Mouse (Mus musculus) layer of hippocampus, adult 9-11 months (tissue): Measurements from ENCODE around the gene Cmas.

ENCODE experiments used
- DNase-seq: peaks from one replicate; pipeline ENCODE4 v3.0.0; 2022

Cmas gene

DNA sequence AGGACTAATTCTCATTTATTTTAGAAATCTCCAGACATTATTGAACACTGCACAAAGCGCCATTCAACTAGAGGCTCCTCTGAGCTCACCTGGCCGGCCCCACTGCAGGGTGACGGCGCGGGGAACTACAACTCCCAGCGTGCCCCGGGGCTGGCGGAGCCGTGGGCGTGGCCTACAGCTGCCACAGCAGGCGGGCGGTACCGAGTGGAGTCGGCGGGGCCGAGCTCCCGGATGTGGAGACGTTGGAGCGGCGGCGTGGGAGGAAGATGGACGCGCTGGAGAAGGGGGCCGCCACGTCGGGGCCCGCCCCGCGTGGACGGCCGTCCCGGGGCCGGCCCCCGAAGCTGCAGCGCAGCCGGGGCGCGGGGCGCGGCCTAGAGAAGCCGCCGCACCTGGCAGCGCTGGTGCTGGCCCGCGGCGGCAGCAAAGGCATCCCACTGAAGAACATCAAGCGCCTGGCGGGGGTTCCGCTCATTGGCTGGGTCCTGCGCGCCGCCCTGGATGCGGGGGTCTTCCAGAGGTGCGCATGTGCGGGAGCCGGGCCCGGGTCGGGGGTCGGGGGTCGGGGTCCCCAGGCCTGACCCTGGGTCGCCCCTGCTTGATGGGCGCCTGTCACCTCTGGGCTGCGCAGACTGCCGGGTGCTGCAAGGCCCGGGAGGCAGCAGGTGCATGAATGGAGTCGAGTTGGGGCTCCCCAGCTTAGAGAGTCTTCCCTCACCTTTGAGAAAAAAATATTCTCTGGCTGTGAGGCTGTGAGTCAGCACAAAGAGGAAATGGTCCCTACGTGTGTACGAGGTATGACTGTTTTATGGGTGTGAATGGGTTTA, at the start of gene Cmas:
Cmas (plus strand) TSS at position 180 of the 827 bp plus-strand sequence.
- peak; percentile 94 for DNase-seq

DNA sequence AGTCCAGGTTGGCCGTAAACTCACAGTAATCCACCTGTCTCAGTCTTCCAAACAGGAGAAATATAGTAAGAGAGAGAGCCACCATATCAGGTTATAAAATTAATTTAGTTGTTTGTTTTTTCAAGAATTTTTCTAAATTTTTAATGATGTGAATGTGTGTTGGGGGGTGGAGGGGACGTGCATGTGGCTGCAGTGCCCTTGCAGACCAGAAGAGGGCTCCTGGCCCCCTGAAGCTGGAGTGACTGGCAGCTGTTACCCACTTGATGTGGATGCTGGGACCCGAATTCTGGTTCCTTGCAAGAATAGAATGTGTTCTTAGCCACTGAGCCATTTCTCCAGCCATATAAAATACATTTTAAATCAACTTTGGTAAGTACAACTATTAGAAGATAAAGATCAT, 49.8 kb upstream of the Cmas start:
- DNase-seq: no peak

DNA sequence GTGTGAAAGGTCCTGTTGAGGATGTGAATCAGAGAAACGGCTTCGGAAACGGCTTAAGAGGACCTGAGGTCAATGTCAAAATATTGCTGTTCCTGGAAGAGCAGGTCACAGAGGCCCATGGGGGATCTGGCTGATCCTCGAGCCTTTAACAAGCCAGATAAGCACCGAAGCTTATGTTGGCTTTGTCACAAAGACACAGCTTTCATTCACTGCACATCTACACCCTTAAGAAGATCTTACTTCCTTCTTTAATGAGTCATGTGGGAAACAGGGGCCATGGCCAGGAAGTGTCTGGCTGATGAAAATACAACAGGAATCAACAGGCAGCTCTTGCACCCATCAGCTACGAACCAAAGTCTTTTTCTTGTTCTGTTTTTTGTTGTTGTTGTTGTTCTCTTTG, 48.1 kb upstream of the Cmas start:
- DNase-seq: no peak

DNA sequence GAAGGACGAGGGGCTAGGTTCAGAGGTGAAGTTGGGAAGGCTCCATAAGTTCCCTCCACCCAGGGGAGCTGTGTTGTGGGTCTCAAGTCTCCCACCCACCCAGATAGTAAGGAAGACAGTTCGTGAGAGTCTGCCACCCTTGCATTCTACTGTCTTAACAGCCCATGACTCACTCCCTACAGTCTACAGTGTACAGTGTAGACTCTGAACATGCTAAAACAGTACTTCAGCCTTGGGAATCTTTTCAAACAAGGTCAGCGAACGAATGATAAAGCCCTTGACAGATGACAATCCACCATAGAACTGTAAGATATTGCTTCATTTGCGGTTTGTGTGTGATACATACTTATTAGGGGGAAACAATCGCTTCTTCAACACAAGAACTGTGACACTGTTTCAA, 45.8 kb upstream of the Cmas start:
- no peak for DNase-seq

DNA sequence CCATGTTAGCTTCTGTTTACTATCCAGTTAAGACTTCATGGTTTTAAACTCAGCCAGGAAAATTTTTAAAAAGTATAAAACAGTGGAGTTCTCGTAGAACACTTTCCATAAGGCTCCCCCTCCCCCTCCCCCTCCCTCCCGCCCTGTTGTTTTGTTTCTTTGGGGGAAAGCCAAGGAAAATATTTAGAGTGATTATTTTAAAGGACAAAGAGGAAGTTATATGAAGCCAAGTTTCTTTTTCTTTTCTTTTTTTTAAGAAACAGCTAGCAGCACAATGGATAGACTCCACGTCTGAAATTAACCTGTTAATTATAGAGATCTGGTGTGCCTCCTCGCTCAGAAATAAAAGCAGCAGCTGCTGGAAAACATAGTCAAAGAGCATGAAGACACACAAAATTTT, 45.4 kb upstream of the Cmas start:
- no peak for DNase-seq

DNA sequence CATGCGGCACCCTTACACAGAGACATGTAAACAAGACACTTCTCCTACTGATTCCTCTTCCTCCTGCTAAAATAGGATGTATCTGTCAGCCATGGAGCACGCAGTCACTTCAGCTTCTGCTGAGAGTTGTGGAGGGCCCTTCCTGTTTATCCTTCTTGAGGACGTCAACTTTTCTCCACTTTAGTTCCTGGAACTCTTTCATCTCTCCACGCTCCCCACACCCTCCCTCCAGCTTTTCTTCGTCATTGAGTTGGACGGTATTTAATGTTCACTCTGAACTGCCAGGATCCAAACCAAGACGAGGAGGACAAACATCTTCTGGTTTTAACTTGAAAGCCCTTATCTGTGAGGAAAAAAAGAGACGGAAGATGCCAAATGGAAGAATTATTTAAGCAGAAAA, 41.5 kb upstream of the Cmas start:
- peak; percentile 6 for DNase-seq

DNA sequence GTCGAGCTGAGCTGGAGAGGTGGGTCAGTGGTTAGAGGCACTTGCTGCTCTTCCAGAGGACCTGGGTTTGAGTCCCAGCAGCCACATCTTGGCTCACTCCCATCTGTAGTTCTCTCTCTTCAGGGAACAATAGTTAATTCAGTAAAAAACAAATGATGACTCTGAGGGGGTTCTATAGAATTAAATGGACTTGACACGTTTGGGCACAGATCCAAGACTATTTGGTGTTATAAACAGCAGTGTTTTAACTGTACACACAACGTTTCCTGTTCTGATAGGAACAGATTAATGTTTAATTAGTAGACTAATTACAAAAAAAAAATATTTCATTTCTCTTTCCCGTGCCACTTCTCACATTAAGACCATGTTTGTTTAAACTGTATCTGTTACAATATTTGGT, 39.3 kb upstream of the Cmas start:
- no peak for DNase-seq

DNA sequence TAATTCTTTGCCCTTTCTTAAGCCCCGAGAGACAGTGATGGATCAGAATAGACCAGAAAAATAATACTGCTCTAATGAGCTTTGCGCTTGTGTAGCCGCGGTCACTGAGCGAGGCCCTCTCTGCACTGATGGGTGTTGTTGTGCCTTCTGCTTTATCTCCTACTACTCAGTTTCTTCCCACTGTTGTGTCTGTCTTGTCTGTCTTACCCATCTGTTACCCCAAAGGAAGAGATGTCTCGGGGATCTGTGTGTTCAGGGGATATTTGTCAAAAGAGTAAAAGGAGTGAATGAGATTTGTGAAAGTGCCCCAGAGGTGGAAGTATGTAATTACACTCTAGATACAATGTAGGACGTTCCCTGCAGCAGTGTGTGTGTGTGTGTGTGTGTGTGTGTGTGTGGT, 38.3 kb upstream of the Cmas start:
- peak; percentile 10 for DNase-seq

DNA sequence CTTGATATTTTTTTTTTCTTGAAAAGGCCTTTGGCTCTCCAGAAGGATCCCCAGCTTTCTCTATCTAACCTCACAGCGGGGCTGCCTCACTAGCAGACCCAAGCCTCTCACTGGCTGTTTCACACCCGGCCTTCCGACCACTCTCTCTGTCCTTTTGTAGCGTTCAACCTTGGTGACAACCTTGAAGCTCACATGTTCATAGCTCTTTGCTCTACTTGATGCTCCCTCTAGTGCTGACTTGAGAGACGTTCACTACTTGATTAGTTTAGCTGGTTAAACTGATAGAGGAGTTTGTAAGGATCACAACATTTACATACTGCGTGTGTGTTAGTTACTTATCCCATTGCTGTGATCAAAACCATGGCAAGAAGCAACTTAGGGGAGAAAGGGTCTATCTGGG, 35.8 kb upstream of the Cmas start:
- DNase-seq: no peak

DNA sequence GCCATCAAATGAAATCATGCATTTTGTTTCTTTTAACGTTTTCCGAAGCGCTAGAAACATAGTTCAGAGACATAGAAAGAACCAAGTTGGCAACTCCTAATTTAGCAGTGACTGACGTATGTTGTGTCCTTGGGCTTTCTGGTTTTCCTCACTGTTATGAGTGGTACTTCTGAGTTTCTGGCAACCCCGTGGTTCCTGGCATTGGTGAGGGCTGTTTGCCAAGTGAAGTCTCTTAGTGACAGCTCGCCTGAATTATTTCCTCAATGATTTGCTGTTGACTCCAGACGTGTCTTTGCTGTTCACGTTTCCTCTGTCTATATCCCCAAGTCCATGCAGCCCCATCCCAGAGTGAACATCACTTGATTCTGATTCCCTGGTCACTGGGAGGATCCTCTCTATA, 34.8 kb upstream of the Cmas start:
- DNase-seq: no peak

DNA sequence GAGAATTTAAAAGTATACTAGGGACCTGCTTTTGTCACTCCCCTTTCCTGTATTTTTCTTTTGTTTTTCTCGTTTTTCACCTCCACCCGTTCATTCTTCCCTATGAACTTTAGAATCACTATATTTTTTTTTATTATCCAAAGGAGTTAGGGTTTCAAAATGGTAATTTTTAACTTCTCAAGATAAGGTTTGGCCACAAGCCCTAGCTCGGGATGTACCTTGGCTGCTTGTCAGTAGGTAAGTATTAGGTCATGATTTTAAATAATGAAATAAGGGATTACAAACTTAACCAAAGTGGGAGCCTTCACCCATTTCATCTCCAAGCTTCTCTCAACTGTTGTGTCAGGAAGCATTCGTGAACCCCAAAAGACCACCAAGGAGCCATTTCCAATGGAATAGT, 30.5 kb upstream of the Cmas start:
- no peak for DNase-seq

DNA sequence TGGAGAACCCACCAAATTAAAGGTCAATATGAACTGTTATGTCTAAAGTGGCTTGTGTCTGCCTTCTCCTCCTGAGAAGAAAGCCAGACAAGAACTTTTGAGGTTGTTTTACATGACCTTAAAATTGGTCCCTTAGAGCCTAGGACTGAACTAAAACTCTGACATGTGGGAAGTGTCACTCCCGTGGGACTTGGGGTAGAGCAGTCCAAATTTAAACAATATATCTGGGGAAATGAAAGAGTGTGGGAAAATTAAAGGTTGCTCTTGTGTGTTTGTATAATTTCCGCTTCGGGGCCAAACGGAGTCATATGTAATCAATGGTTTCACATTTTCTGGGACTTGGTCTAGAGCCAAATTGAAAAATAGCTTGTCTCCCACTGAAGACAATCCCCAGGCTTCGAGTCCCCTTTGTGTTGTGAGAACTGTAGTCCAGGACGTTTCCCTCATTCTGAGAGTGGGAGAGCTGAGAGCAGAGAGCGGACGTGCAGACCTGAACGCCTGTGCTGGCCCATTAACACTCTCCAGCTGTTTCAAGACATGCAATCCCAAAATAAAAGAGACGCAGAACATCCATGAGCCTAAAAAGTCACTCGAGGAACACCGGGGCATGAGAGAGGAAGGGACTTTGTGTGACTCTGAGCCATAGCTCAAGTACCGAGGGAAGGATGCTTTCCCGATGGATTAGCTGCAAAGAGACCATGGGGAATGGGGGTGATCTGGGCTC, 23.8 kb upstream of the Cmas start:
- DNase-seq: no peak

DNA sequence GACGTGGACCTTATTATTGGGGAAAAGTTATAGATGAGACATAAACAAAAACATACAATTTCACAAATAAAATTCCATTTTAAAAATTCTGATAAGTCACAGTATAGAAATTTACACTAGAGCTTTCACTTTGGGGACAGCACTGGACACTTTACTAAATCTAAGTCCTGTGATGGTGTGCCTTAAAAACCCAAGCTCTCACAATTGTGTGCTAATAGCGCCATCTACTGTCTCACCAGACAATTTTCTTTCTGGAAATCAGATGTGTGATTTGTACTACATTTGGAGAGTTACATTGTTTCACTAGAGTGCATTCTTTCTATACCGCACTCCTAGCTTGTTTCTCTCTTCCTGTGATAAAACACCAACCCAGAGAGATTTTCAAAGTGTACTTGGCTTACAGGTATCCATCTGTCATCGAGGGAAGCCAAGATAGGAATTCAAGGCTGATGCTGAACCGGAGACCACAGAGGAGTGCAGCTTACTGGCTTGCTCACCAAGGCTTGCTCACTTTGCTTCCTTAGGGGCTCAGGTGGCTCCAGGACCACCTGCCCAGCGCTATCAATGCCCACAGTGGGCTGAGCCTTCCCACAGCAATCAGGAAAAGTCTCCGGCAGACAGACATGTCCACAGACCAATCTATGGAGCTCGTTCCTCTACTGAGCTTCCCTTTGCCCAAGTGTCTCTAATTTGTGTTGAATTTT, 21.0 kb upstream of the Cmas start:
- no peak for DNase-seq

DNA sequence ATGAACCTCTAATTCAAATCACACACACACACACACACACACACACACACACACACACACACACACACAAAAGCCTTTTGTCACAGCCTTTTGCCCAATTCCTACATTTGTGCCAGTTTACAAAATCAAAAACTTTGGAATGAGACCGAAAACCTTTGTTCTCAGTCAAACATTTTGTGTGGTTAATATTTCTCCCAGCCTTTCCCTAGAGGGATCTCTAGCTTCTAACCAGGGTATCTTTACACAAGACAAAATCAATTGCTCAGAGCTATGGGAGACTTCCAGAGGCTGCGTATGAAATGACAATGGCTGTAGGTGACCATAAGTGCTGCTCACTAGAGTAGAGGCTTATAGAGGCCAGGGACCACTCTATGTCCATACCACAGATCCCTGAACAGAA, 18.3 kb upstream of the Cmas start:
- no peak for DNase-seq

DNA sequence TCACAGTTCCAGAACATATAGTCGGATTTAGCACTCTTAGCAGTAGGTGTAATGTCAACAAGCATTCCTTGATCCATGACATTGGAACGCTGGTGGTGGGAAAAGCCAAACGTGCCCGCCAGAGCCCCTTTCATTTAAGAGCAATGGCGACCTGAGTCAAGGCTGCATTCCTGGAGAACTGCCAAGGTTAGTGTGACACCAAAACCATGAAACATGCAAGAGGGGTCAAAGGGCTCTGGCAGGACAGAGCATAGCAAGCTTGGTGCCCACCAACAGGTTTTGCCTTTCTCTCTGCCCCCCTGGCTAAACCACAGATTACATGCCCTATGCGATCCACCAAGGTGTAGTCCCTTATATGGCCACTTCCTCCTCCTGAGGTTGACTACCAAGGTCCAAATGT, 17.8 kb upstream of the Cmas start:
- DNase-seq: no peak

DNA sequence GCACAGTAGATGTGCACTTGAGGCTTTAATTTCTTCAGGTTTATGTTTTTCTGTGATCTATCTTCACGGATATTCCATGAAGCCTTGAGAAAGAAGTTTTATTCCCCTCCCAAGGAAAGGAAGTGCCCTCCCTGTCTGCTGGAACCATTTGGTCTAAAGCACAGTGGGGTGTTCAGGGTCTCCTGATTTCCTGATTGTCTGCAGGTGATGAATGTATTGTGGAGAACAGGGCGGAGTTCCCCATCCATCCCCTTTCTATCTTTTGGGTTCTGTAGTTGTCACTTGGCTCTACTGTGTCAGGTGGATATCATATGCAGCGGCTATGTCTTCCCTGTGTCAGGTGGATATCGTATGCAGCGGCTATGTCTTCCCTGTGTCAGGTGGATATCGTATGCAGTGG, 14.7 kb upstream of the Cmas start:
- no peak for DNase-seq

DNA sequence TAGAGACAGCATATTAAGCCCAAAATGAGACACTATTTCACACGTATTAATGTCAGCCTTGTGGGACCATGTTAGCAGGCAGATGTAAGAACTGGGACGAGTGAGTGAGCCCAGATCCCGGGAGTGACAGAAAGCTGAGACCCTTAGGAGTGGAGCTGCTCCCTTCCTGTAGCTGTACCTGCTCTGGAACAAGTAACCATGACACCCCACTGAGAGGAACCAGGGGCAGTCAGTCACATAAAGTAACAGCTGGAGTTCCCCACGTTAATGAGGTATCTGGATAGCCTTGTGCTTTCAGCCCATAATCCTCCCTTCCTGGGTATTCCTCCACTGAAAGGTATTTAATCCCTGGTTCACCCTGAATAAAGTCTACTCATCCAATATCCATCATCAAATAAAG, 13.3 kb upstream of the Cmas start:
- no peak for DNase-seq

DNA sequence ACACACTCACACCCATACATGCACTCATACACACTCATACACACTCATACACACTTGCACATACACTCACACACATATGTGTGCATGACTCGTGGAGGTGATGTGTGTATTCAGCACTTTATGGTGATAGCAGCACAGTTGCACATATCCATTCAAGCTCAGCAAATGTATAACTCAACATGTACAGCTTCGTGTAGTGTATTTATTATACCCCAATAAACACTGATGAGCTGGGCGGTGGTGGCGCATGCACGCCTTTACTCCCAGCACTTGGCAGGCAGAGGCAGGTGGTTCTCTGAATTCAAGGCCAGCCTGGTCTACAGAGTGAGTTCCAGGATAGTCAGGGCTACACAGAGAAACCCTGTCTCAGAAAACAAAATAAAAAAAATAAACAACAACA, 11.0 kb upstream of the Cmas start:
- no peak for DNase-seq

DNA sequence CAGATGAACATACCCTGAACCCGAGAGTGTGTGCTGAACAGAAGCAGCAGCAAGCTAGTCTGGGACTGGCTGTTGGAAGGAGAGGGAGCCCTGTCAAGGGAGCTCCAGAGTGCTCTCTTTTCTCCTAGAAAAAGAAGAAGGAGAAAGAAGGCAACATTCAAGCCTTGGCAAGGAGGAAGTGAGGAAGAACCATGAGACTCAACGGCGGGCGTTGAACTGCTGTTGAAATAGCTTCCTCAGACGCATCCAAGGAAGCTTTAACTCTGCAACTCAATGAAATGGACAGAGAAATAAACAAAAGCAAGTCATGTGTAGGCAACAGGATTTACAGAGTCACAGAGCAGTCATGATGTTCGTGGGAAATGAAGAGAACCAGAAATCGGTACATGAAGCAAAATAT, 9.7 kb upstream of the Cmas start:
- peak; percentile 42 for DNase-seq

DNA sequence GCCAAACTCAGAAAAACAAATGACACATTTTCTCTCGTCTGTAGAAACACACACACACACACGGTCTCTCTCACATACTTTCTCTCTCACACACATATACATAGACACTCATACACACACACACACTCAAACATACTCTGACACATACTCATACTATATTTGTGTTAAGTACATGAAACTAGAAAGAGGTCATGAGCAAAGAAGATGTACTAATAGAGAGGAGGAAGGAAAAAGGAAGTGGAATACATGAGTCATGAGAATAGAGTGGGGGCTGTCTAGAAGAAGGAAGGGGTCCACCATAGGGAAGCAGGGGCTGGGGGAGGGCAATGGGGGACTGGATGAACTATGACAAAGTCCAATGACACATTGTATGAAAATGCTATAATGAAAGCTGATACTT, 9.3 kb upstream of the Cmas start:
- no peak for DNase-seq

DNA sequence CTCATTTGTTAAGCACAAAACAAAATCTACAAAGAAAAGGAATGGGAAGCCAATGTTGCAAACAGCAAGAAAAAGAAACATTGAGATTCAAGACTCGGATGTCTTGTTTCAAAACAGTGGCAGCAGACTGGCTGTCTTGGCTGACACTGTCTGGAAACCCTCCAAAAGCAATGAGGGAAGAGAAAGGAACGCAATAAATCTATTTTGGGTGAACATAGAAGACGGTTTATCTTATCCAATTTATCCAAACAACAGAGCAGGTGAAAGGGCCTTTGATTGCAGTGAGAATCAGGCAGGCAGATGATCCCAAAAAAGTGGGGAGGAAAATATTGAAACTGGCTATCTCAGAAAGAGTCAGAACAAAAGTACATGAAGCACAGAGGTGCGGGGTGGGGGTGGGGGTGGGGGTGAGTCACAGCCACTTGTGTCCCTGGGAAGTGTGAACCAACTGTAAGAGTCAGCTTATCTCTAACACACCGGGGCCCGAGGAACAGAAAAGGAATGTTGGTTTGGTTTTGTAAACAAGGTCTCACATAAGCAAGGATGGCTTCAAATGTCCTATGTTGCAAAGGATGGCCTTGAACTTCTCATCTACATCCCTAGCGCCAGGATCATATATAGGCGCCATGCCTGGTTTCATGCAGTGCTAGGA, 8.3 kb upstream of the Cmas start:
- no peak for DNase-seq

DNA sequence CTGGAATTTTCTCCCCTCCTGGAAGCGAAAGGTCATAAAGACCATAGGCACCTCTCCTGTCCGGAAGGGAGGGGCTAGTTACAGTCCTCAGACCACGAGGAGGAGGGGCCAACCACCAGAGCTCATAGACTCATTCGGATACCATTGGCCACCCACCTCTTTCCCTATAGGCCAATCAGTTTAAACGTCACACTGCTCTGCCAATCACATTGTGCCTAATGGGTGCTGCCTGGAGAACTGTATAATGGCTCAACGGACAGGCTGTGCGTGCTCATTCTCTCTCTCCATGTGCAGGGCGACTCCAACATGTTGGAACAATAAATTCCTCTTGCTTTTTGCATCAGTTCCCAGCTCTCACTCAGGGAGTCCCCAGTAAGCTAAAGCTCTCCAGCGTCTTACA, 5.1 kb upstream of the Cmas start:
- DNase-seq: no peak
